Comparison of ENCODE assay signal across 13 mouse cellular contexts in the genomic region with DNA sequence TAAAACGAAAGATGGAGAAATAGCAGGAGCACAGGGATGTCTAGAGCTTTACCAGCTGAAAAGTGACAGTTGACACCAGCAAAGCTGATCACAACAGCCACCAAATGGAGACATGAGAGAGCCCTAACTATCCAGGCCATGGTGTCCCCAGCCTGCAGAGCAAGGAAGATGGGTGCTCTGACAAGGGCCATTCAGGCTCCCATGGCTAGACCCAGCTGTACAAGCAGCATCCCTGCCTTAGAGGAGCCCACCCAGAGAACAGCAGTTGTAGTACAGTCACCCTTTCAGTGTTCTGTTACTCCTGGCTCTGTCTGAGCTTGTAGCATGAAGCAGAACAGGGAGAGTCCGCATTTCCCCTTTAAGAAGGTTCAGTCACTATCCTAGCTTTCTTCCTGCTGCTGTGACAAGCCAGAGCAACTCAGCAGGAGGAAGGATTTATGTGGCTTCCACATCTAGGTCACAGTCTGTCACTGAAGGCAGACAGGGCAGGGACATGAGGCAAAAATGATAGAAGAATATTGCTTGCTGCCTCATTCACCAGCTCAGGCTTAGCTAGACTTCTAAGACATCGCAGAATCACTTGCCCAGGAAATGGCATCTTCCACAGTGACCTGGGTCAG. TPM values are rescaled to one million over a fixed set of nuclear protein-coding genes. Genes with fewer than 3 reads are reported as not detected.
DNase-seq lines count a peak whose midpoint lies in the region; ATAC-seq and TF ChIP-seq lines count a peak whose summit lies in the region.
"Had no signal": no experiment of that assay in that cellular context is flagged by ENCODE, and none has a peak within 500 bp of the region (broad histone marks: within the 10 kb centered on the region; RNA-seq: fewer than 3 reads in every experiment).

No protein-coding gene starts in this region.

- H3K27me3 ChIP-seq in hindbrain, embryonic 10.5 days (ENCODE audit: insufficient read depth, poor library complexity, severe bottlenecking): no peaks in the 10 kb centered on the region
- no peaks in the 10 kb centered on the region for H3K27me3 ChIP-seq in hindbrain, embryonic 12.5 days
- H3K27me3 ChIP-seq: limb, embryonic 13.5 days; midbrain, embryonic 13.5 days had no signal

- H3K36me3 ChIP-seq in hindbrain, embryonic 10.5 days: no peaks in the 10 kb centered on the region
- no peaks in the 10 kb centered on the region for H3K36me3 ChIP-seq in hindbrain, embryonic 12.5 days
- H3K36me3 ChIP-seq: G1E; limb, embryonic 13.5 days; midbrain, embryonic 13.5 days had no signal

- no peak overlapping the region for H3K9ac ChIP-seq in hindbrain, embryonic 12.5 days
- H3K9ac ChIP-seq: limb, embryonic 13.5 days; midbrain, embryonic 13.5 days had no signal

- H3K4me3 ChIP-seq in hindbrain, embryonic 10.5 days: no peak overlapping the region
- H3K4me3 ChIP-seq in hindbrain, embryonic 12.5 days: no peak overlapping the region
- H3K4me3 ChIP-seq in bone marrow macrophage, adult 2 months (ENCODE audit: insufficient read depth, low read length): no peak overlapping the region
- H3K4me3 ChIP-seq: limb, embryonic 13.5 days; midbrain, embryonic 13.5 days had no signal

- peaks cover 40% of the 10 kb centered on the region for H3K4me1 ChIP-seq in hindbrain, embryonic 10.5 days (replicated peaks)
- peaks cover 35% of the 10 kb centered on the region for H3K4me1 ChIP-seq in hindbrain, embryonic 12.5 days
- peaks cover 53% of the 10 kb centered on the region for H3K4me1 ChIP-seq in bone marrow macrophage, adult 2 months (ENCODE audit: control insufficient read depth, insufficient read depth, low read length)

- WGBS in hindbrain, embryonic 10.5 days: 90% methylated on average over 3 of the region's 3 CpGs
- 87% methylated on average over 3 of the region's 3 CpGs for WGBS in hindbrain, embryonic 12.5 days

- no peak for TF ChIP-seq POLR2A in bone marrow macrophage, adult 2 months (IDR thresholded peaks at IDR 0.05; ENCODE audit: borderline replicate concordance, low read depth, low read length)

- DNase-seq in hindbrain, embryonic 10.5 days (ENCODE audit: low spot score): no peak
- peak; percentile 61 to 72 for DNase-seq in cerebellum, adult 18-20 months
- no peak for DNase-seq in kidney, postnatal 14 days
- no peak for DNase-seq in c-Kit-positive CD71-positive TER-119-positive erythroid progenitor cells, embryonic 14.5 days (ENCODE audit: low spot score)
- DNase-seq: layer of hippocampus, postnatal 36 days; spleen, adult 18-20 months had no signal

- H3K27ac ChIP-seq in hindbrain, embryonic 10.5 days: peak overlapping the region; percentile 59; the same call in 1 of the 2 replicates
- H3K27ac ChIP-seq in hindbrain, embryonic 12.5 days: no peak overlapping the region
- H3K27ac ChIP-seq in bone marrow macrophage, adult 2 months (ENCODE audit: insufficient read depth, low read depth, low read length): peak overlapping the region; percentile 89
- H3K27ac ChIP-seq: hindbrain, postnatal 0 days; limb, embryonic 13.5 days; midbrain, embryonic 13.5 days had no signal

- TF ChIP-seq CTCF in bone marrow macrophage, adult 2 months (IDR thresholded peaks at IDR 0.05; ENCODE audit: low read depth, low read length): no peak

- no peaks in the 10 kb centered on the region for H3K9me3 ChIP-seq in hindbrain, embryonic 10.5 days
- H3K9me3 ChIP-seq in hindbrain, embryonic 12.5 days (replicated peaks): no peaks in the 10 kb centered on the region
- H3K9me3 ChIP-seq: G1E; limb, embryonic 13.5 days; midbrain, embryonic 13.5 days had no signal

- no peak for ATAC-seq in hindbrain, embryonic 12.5 days (ENCODE audit: low FRiP score)
- peak; percentile 28 for ATAC-seq in granulocyte monocyte progenitor cell, adult 5-6 weeks (replicated peaks; ENCODE audit: poor library complexity, severe bottlenecking)
- ATAC-seq: hindbrain, postnatal 0 days; midbrain, embryonic 13.5 days had no signal

- H3K4me2 ChIP-seq in hindbrain, embryonic 12.5 days (replicated peaks): no peak overlapping the region
- H3K4me2 ChIP-seq: limb, embryonic 13.5 days; midbrain, embryonic 13.5 days had no signal

RNA-seq across cellular contexts. Expression of a gene that starts 21.7 kb away (rescaled TPM):
- 5.4 and 6.0 TPM in 2 replicates for polyA plus RNA-seq in hindbrain, embryonic 10.5 days (2016; fragmentation: Nextera tagmentation; extraction: Ambion mirVana)
- 16.0 and 18.6 TPM in 2 replicates for polyA plus RNA-seq in hindbrain, embryonic 12.5 days (2016; fragmentation: Nextera tagmentation; extraction: Ambion mirVana)
- polyA plus RNA-seq in bone marrow macrophage, adult 2 months (2012; ENCODE audit: insufficient read depth, insufficient read length, missing spikeins): 43.4 and 46.6 TPM in 2 replicates
- total RNA-seq in granulocyte monocyte progenitor cell, adult 5-6 weeks (2014; fragmentation: Nextera tagmentation): 4.3 and 9.2 TPM in 2 replicates
- total RNA-seq in granulocyte monocyte progenitor cell, adult 5-6 weeks (2017): 6.7 and 7.6 TPM in 2 replicates

Comparison
In these comparisons a context has a peak if more than half of its experiments do, and no peak if none do; other contexts are left out.
1. DNase-seq: peak in cerebellum, adult 18-20 months (2 of 2); none in hindbrain, embryonic 10.5 days (single experiment), kidney, postnatal 14 days (single experiment) and c-Kit-positive CD71-positive TER-119-positive erythroid progenitor cells, embryonic 14.5 days (single experiment).